Mouse (Mus musculus) brain, embryonic 14.5 days (tissue): ENCODE data around the gene Cenph.

Experiments
- CTCF ChIP-seq: fragments of 200-500 bp; IDR thresholded peaks from 2 replicates; pipeline ENCODE4 v1.5.1; 2012; ENCODE audit warnings: inconsistent platforms, mild to moderate bottlenecking, moderate library complexity, borderline replicate concordance; ENCODE audit not compliant: insufficient read depth, insufficient read length; ENCODE audit errors: extremely low read depth
- POLR2A ChIP-seq: fragments of 200-500 bp; IDR thresholded peaks from 2 replicates; pipeline ENCODE4 v1.6.1; 2012; ENCODE audit warnings: mild to moderate bottlenecking, inconsistent platforms, borderline replicate concordance; ENCODE audit not compliant: poor library complexity, insufficient read depth, insufficient read length, severe bottlenecking; ENCODE audit errors: extremely low read depth

DNA sequence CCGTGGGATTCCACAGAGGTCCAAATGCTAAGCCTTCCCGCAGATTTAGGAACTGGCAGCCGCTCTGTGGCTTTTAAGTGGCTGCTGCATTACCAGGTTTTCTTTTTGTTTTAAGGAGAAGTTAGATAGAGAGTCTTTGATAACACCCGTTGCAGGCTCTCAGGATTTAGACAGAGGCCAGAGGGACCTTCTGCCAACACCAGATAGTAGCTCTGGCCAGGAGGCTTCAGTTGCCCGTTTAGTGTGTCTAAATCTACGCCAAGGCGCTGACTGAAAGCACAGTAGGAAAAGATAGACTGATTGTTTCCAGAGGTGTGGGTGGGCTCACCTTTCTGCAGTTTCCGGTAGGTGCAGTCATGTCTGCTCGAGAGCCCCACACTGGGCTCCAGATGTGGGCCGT is 50.5 kb downstream of the Cenph start:
- TF ChIP-seq CTCF (no peak), POLR2A (no peak)
